Mouse (Mus musculus): ENCODE results near the gene Nlgn3. TPM values are rescaled to one million over a fixed set of nuclear protein-coding genes. Genes with fewer than 3 reads are reported as not detected.
"Not testable (repeated sequence)": the region's sequence is repeated elsewhere in the genome, so short reads cannot be mapped to it uniquely, and the experiment has no call there.

Nlgn3 gene
- polyA plus RNA-seq, 1 experiment from 2014 or later: 11.1 TPM

DNA sequence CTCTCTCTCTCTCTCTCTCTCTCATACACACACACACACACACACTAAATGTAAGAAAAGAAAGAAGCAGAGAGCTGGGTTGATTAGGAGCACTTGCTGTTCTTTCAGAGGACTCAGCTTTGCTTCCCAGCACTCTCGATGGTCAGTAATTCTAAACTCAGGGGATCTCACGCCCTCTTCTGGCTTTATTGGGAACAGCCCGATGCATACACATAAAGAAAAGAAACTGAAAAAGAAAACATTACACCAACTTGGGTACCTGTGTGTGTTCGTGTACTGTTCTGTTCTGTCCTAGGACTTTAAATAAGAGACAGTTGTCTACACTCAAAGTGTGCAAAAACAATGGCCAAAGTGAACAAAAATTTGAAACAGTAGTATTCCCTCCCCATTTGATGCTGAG is 39.7 kb downstream of the Nlgn3 start:
- WGBS: 56% methylated on average over 4 of the region's 4 CpGs
- H3K4me3 ChIP-seq (replicated peaks): no peak overlapping the region
- H3K9me3 ChIP-seq: no peaks in the 10 kb centered on the region
- H3K9ac ChIP-seq (replicated peaks): no peak overlapping the region
- H3K4me1 ChIP-seq (replicated peaks): no peaks in the 10 kb centered on the region
- H3K4me2 ChIP-seq: no peak overlapping the region
- peaks cover 11% of the 10 kb centered on the region; the same call in 1 of the 2 replicates for H3K27me3 ChIP-seq
- no peak for ATAC-seq (ENCODE audit: insufficient number of reproducible peaks, insufficient read depth, low FRiP score, low TSS enrichment, low read depth)
- H3K27ac ChIP-seq: no peak overlapping the region
- no peaks in the 10 kb centered on the region for H3K36me3 ChIP-seq

DNA sequence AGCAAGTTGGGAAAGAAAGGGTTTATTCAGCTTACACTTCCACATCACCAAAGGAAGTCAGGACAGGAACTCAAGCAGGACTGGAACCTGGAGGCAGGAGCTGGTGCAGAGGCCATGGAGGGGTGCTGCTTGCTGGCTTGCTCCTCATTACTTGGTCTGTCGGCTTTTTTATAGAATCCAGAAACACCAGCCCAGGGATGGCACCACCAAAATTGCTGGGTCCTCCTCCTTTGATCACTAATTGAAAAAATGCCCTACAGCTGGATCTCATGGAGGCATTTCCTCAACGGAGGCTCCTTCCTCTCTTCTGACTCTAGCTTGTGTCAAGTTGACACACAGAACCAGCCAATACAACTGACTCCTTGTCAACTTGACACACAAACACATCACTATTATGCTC is 43.9 kb downstream of the Nlgn3 start:
- WGBS: 9% methylated on average over 2 of the region's 2 CpGs
- ATAC-seq (ENCODE audit: insufficient number of reproducible peaks, insufficient read depth, low FRiP score, low TSS enrichment, low read depth); H3K4me1 ChIP-seq (replicated peaks): not testable (repeated sequence)

DNA sequence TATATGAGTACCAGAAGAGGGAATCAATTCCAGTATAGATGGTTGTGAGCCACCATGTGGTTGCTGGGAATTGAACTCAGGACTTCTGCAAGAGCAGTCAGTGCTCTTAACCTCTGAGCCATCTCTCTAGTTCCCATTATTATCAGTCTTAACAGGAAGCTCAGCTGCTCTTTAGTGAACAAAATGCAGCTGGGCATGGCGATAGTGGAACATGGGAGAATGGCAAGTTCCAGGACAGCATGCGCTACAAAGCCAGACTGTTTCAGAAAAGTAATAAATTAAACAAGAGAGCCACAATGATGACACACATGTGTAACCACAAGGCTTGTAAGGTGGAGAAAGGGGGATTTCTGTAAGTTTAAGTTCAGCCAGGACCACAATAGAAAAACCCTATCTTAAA is 46.5 kb downstream of the Nlgn3 start:
- H3K4me2 ChIP-seq: no peak overlapping the region
- H3K9ac ChIP-seq (replicated peaks): no peak overlapping the region
- no peak for ATAC-seq (ENCODE audit: insufficient number of reproducible peaks, insufficient read depth, low FRiP score, low TSS enrichment, low read depth)
- WGBS: 85% methylated on average over 2 of the region's 2 CpGs
- no peaks in the 10 kb centered on the region for H3K4me1 ChIP-seq (replicated peaks)
- H3K4me3 ChIP-seq (replicated peaks): no peak overlapping the region
- no peak overlapping the region for H3K27ac ChIP-seq
- H3K27me3 ChIP-seq: peaks cover 8% of the 10 kb centered on the region; the same call in 1 of the 2 replicates
- no peaks in the 10 kb centered on the region for H3K9me3 ChIP-seq
- H3K36me3 ChIP-seq: no peaks in the 10 kb centered on the region

More for the DNA sequence above, 43.9 kb downstream of the Nlgn3 start:
- not testable (repeated sequence) for H3K4me2 ChIP-seq; H3K36me3 ChIP-seq; H3K27ac ChIP-seq; H3K4me3 ChIP-seq (replicated peaks); H3K9ac ChIP-seq (replicated peaks); H3K9me3 ChIP-seq
- H3K27me3 ChIP-seq: peaks cover 16% of the 10 kb centered on the region

DNA sequence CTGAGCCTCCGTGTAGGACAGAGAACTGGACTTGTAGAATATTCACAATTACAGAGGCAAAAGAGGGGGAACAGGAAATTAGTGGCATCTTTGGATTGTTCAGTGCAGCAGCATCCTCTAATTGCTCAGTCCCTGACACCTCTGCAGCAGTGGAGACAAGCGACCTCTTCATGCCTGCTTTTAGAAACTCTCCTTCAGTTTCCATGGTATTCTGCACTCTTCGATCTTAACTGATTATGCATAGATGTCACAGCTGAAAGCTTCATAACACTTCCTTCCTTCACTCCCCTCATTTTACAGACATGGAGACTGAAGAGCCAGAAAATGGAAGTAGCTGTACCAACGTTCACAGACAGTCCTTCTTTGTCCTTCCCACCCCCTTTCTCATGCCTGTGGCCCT is 47.5 kb downstream of the Nlgn3 start:
- Histone ChIP-seq H3K36me3 (no peaks in the 10 kb centered on the region), H3K4me3 (replicated peaks) (no peak overlapping the region), H3K4me1 (replicated peaks) (no peaks in the 10 kb centered on the region), H3K9ac (replicated peaks) (no peak overlapping the region), H3K4me2 (no peak overlapping the region), H3K27me3 (peaks cover 8% of the 10 kb centered on the region; the same call in 1 of the 2 replicates), H3K27ac (no peak overlapping the region), H3K9me3 (no peaks in the 10 kb centered on the region)
- 60% methylated on average over 4 of the region's 4 CpGs for WGBS
- ATAC-seq (ENCODE audit: insufficient number of reproducible peaks, insufficient read depth, low FRiP score, low TSS enrichment, low read depth): no peak

DNA sequence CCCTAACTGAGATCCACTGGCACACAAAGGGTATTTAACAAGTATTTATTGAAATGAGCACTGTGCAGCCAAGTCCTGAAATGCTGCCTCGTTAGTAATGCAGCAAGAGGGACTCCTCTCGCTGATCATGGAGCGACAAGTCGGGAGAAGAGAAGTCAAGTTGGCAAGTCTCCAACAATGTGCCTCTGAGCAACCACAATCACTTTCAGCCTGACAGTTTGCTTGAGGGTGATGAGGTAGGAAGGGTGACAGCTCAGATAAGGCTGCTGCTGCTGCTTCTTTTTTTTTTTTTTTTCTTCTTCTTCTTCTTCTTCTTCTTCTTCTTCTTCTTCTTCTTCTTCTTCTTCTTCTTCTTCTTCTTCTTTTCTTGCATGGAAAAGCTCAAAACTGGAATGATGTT is 52.2 kb downstream of the Nlgn3 start:
- no peak overlapping the region for H3K4me2 ChIP-seq
- H3K9ac ChIP-seq (replicated peaks): no peak overlapping the region
- H3K4me1 ChIP-seq (replicated peaks): no peaks in the 10 kb centered on the region
- 74% methylated on average over 4 of the region's 4 CpGs for WGBS
- peaks cover 13% of the 10 kb centered on the region for H3K27me3 ChIP-seq
- no peak for ATAC-seq (ENCODE audit: insufficient number of reproducible peaks, insufficient read depth, low FRiP score, low TSS enrichment, low read depth)
- H3K36me3 ChIP-seq: no peaks in the 10 kb centered on the region
- H3K27ac ChIP-seq: no peak overlapping the region
- H3K9me3 ChIP-seq: no peaks in the 10 kb centered on the region
- no peak overlapping the region for H3K4me3 ChIP-seq (replicated peaks)

DNA sequence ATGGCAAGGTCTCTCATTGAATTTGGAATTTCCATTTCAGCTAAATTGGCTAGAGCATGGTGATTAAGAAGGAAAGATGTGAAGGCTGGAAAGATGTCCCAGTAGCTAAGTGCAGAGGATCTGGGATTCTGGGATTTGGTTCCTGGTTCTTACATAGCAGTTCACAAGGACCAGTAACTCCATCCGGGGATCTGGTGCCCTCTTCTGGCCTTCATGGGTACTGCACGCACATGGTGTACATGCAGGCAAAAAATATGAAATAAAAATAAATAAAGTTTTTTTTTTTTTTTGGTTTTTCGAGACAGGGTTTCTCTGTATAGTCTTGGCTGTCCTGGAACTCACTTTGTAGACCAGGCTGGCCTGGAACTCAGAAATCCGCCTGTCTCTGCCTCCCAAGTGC is 59.9 kb downstream of the Nlgn3 start:
- H3K27ac ChIP-seq; H3K9ac ChIP-seq (replicated peaks); H3K36me3 ChIP-seq; ATAC-seq (ENCODE audit: insufficient number of reproducible peaks, insufficient read depth, low FRiP score, low TSS enrichment, low read depth); H3K9me3 ChIP-seq; H3K4me3 ChIP-seq (replicated peaks); H3K27me3 ChIP-seq; H3K4me1 ChIP-seq (replicated peaks); H3K4me2 ChIP-seq: not testable (repeated sequence)
- WGBS: 65% methylated on average over 4 of the region's 4 CpGs

DNA sequence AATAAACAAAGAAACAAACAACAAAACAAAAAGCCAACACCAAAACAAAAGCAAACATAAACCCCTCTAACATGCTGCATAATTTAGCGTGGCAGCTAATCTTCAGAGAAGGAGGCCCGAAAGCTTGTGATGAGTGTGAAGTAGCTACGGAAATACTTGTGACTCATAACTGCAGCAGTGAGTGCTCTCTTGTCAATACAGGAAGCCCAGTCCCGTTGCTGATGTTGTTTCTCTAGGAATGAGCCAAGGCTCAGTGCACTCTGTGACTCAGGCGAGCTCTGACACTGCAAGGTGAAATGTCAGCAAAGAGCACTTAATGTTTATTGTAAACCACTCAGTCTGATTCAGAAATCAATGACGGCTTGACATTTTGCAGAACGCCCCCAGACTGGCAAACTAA is 70.0 kb downstream of the Nlgn3 start:
- Histone ChIP-seq H3K9ac (replicated peaks) (no peak overlapping the region), H3K27me3 (peaks cover 35% of the 10 kb centered on the region), H3K36me3 (no peaks in the 10 kb centered on the region), H3K4me2 (no peak overlapping the region), H3K4me3 (replicated peaks) (no peak overlapping the region), H3K4me1 (replicated peaks) (no peaks in the 10 kb centered on the region), H3K9me3 (no peaks in the 10 kb centered on the region), H3K27ac (no peak overlapping the region)
- ATAC-seq (ENCODE audit: insufficient number of reproducible peaks, insufficient read depth, low FRiP score, low TSS enrichment, low read depth): no peak
- WGBS: 67% methylated on average over 7 of the region's 7 CpGs

DNA sequence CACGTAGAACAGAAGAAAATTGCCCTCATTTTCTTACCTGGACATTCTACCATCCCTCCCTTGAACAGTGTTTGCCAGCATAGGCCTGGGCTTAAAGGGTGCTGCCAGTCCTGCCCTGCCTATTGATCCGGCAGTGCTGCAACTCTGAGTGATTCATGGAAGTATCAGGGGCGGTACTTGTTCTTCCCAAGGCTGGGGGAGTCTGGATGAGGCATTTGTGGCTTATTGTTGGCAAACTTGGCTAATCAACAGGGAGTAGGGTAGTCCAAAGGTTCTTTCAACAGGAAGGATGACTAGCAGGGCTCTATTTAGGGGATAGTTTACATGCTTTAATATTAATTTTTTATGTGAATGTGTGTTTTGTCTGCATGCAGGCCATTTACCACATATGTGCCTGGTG is 71.6 kb downstream of the Nlgn3 start:
- Histone ChIP-seq H3K9ac (replicated peaks) (no peak overlapping the region), H3K4me1 (replicated peaks) (no peaks in the 10 kb centered on the region), H3K9me3 (no peaks in the 10 kb centered on the region), H3K4me2 (no peak overlapping the region), H3K36me3 (no peaks in the 10 kb centered on the region), H3K27ac (no peak overlapping the region), H3K4me3 (replicated peaks) (no peak overlapping the region), H3K27me3 (peaks cover 32% of the 10 kb centered on the region)
- WGBS: 84% methylated on average over 3 of the region's 3 CpGs
- ATAC-seq (ENCODE audit: insufficient number of reproducible peaks, insufficient read depth, low FRiP score, low TSS enrichment, low read depth): no peak

DNA sequence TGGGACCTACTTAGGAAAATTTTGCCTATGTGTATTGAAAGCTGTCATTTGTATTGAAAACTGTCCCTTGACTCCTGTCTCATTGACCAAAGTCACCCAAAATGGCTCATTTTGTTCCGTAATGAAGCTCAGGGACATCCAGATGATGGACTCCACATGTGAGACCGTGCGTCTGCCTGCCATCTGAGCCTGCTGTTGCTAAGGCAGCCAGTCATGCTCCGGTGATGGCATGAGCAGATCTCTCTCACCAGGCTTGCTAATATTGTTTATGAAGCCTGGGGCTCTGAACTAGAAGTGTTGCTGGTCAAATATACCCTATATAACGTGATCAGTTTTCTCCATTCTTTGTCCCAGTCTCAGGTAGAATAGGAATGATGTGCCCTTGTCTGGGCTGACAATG is 74.0 kb downstream of the Nlgn3 start:
- Histone ChIP-seq H3K4me3 (replicated peaks) (no peak overlapping the region), H3K9me3 (no peaks in the 10 kb centered on the region), H3K4me1 (replicated peaks) (no peaks in the 10 kb centered on the region), H3K27me3 (peaks cover 46% of the 10 kb centered on the region), H3K4me2 (no peak overlapping the region), H3K9ac (replicated peaks) (no peak overlapping the region), H3K36me3 (no peaks in the 10 kb centered on the region), H3K27ac (no peak overlapping the region)
- WGBS: 72% methylated on average over 5 of the region's 5 CpGs
- no peak for ATAC-seq (ENCODE audit: insufficient number of reproducible peaks, insufficient read depth, low FRiP score, low TSS enrichment, low read depth)

Other genes with a start within 250 kb of the Nlgn3 start
- not detected in 2 replicates for gene Tex11, start 239.5 kb upstream of the Nlgn3 start, polyA plus RNA-seq (2016; fragmentation: Nextera tagmentation; extraction: Ambion mirVana)
- 0.76 and 1.2 TPM in 2 replicates for gene Slc7a3, start 213.1 kb upstream of the Nlgn3 start, polyA plus RNA-seq (2016; fragmentation: Nextera tagmentation; extraction: Ambion mirVana)
- 46.8 and 51.7 TPM in 2 replicates for gene Snx12, start 76.6 kb upstream of the Nlgn3 start, polyA plus RNA-seq (2016; fragmentation: Nextera tagmentation; extraction: Ambion mirVana)
- 5.9 and 6.5 TPM in 2 replicates for gene Foxo4, start 44.6 kb upstream of the Nlgn3 start, polyA plus RNA-seq (2016; fragmentation: Nextera tagmentation; extraction: Ambion mirVana)
- not detected in 2 replicates for gene Gm614, start 35.2 kb upstream of the Nlgn3 start, polyA plus RNA-seq (2016; fragmentation: Nextera tagmentation; extraction: Ambion mirVana)
- 3.9 and 4.2 TPM in 2 replicates for gene Il2rg, start 30.9 kb upstream of the Nlgn3 start, polyA plus RNA-seq (2016; fragmentation: Nextera tagmentation; extraction: Ambion mirVana)
- not detected in 2 replicates for gene Gm20489, start 30.1 kb upstream of the Nlgn3 start, polyA plus RNA-seq (2016; fragmentation: Nextera tagmentation; extraction: Ambion mirVana)
- 46.0 and 51.7 TPM in 2 replicates for gene Med12, start 25.1 kb upstream of the Nlgn3 start, polyA plus RNA-seq (2016; fragmentation: Nextera tagmentation; extraction: Ambion mirVana)
- gene Gjb1, start 77.2 kb downstream of the Nlgn3 start, polyA plus RNA-seq (2016; fragmentation: Nextera tagmentation; extraction: Ambion mirVana): 0.14 TPM in 1 of 2 replicates, not detected in the other
- 43.6 and 44.8 TPM in 2 replicates for gene Zmym3, start 121.7 kb downstream of the Nlgn3 start, polyA plus RNA-seq (2016; fragmentation: Nextera tagmentation; extraction: Ambion mirVana)
- 567 and 579 TPM in 2 replicates for gene Nono, start 130.2 kb downstream of the Nlgn3 start, polyA plus RNA-seq (2016; fragmentation: Nextera tagmentation; extraction: Ambion mirVana)
- gene Itgb1bp2, start 149.9 kb downstream of the Nlgn3 start, polyA plus RNA-seq (2016; fragmentation: Nextera tagmentation; extraction: Ambion mirVana): 12.8 and 14.2 TPM in 2 replicates
- 21.1 and 24.9 TPM in 2 replicates for gene Taf1, start 233.6 kb downstream of the Nlgn3 start, polyA plus RNA-seq (2016; fragmentation: Nextera tagmentation; extraction: Ambion mirVana)

All from limb, embryonic 12.5 days (tissue).